Mouse (Mus musculus): ENCODE data around the gene Necab3.

GRCm38 (mm10) chr2:154577744-154578067, 19.0 kb upstream of the Necab3 start:
- TF ChIP-seq GATA1 (IDR thresholded peaks at IDR 0.05; ENCODE audit: borderline replicate concordance, low read length) (no peak), CTCF (IDR thresholded peaks at IDR 0.05; ENCODE audit: low read depth, low read length) (no peak), GATA2 (IDR thresholded peaks at IDR 0.05; ENCODE audit: borderline replicate concordance, low read depth, low read length) (no peak)
